Mouse (Mus musculus): ENCODE data around the gene Sdr16c6.

The Sdr16c6 gene

GRCm38 (mm10) chr4:4077372-4077771 is at the start of gene Sdr16c6:
Gene Sdr16c6 (minus strand): TSS chr4:4077522.
- in situ Hi-C loops (cut with MboI, MseI) = no loop called here

DNA sequence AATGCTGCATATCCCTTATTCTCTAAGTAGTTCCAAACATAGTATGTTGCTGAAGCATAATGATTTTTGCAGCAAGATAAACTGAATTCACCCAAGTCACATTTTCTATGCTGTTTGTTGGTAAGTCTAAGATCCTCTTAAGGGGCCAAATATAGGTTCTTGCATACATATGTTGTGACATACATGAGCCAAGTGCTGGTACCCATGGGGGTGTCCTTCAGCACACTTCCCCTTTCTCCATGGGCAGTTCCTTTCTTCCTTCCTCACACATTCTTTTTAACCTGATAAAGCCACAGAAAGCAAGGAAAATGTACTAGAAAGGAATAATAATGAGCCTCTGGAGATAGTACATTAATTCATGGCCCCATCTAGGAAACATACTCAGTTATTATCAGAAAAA is 2.9 kb upstream of the Sdr16c6 start:
- in situ Hi-C loops (cut with MboI, MseI) = no loop called here

DNA sequence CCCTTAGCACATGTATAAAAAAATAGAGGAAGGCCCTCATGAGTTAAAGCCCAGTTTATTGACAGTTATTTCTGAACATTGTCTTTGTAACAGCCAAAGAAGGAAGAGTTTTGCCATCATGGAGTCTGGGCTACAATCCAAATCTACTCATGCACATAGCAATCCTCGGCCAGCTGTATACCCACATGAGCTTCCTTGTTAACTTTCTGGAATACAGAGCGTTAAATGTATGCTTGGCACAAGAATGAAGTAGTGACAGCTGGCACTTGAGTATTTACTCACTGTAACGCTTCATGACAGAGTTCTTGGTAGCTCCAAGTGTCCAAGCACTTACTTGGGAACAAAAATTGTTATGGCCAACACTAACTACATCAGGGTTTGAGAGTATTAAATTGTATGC is 1.8 kb upstream of the Sdr16c6 start:
- in situ Hi-C loops (cut with MboI, MseI) = no loop called here

GRCm38 (mm10) chr4:4076001-4076400 is 1.3 kb downstream of the Sdr16c6 start:
- in situ Hi-C loops (cut with MboI, MseI) = no loop called here
